10 mouse cellular contexts compared by ENCODE assay signal in genomic region chr6:64730030-64730429, GRCm38 (mm10). TPM values are rescaled to one million over a fixed set of nuclear protein-coding genes. Genes with fewer than 3 reads are reported as not detected.
A peak's percentile ranks its signal among the peaks of the same experiment; 100 is the strongest.
DNase-seq lines count a peak whose midpoint lies in the region; ATAC-seq lines count a peak whose summit lies in the region.
"Had no signal": no experiment of that assay in that cellular context is flagged by ENCODE, and none has a peak within 500 bp of the region (broad histone marks: within the 10 kb centered on the region; RNA-seq: fewer than 3 reads in every experiment).

No protein-coding gene starts in this region.

- no peak overlapping the region for H3K27ac ChIP-seq in heart, embryonic 14.5 days (replicated peaks in 1 of 2; ENCODE audit: control insufficient read depth in 1 of 2, insufficient read depth in 1 of 2, low read depth in 2 of 2, low read length in 2 of 2)
- no peak overlapping the region for H3K27ac ChIP-seq in midbrain, embryonic 10.5 days (replicated peaks)

- no peak for ATAC-seq in heart, embryonic 14.5 days (ENCODE audit: insufficient number of reproducible peaks, insufficient read depth, low FRiP score, low read depth)
- peak; percentile 12 for ATAC-seq in common myeloid progenitor, adult 5-6 weeks (replicated peaks; ENCODE audit: low read depth, poor library complexity, severe bottlenecking)
- 0 out of 4 replicates have a peak, but pooled peaks have one; percentile 6 to 13 for ATAC-seq in hematopoietic stem cell, adult 5-6 weeks (replicated peaks in 1 of 2; ENCODE audit: insufficient read depth in 1 of 2, low FRiP score in 2 of 2, low TSS enrichment in 1 of 2, low read depth in 1 of 2, poor library complexity in 2 of 2, severe bottlenecking in 2 of 2)

- no peak overlapping the region for H3K9ac ChIP-seq in heart, embryonic 14.5 days (ENCODE audit: low read length)

- H3K4me2 ChIP-seq in heart, embryonic 14.5 days (ENCODE audit: low read length) = peak overlapping the region; percentile 96

- H3K36me3 ChIP-seq in heart, embryonic 14.5 days (ENCODE audit: control insufficient read depth, insufficient read depth, low read length) = no peaks in the 10 kb centered on the region
- no peaks in the 10 kb centered on the region for H3K36me3 ChIP-seq in midbrain, embryonic 10.5 days
- H3K36me3 ChIP-seq: G1E had no signal

- DNase-seq in heart, postnatal 4 days = no peak
- DNase-seq in midbrain, embryonic 10.5 days (ENCODE audit: low spot score) = peak; percentile 54
- DNase-seq in thymus, postnatal 36 days = no peak
- DNase-seq in left cerebral cortex, adult 8-10 months (ENCODE audit: low spot score in 2 of 2) = no peak
- no peak for DNase-seq in gastrocnemius, postnatal 4 days (ENCODE audit: low spot score in 2 of 2)
- DNase-seq: cerebellum, adult 8-10 months had no signal

- peaks cover 77% of the 10 kb centered on the region for H3K27me3 ChIP-seq in heart, embryonic 14.5 days (ENCODE audit: control insufficient read depth, insufficient read depth, low read length)
- H3K27me3 ChIP-seq in midbrain, embryonic 10.5 days (ENCODE audit: low read depth, poor library complexity, severe bottlenecking) = peaks cover 97% of the 10 kb centered on the region

- no peaks in the 10 kb centered on the region for H3K9me3 ChIP-seq in heart, embryonic 14.5 days (ENCODE audit: control insufficient read depth, low read length)
- H3K9me3 ChIP-seq in midbrain, embryonic 10.5 days (replicated peaks) = no peaks in the 10 kb centered on the region

- WGBS in heart, embryonic 14.5 days = under 1% methylated on average over 19 of the region's 19 CpGs
- 1% methylated on average over 19 of the region's 19 CpGs for WGBS in midbrain, embryonic 10.5 days

- H3K4me3 ChIP-seq in heart, embryonic 14.5 days (ENCODE audit: control insufficient read depth in 1 of 2, insufficient read depth in 1 of 2, low read depth in 1 of 2, low read length in 2 of 2) = peak overlapping the region; percentile 39 to 48
- peak overlapping the region; percentile 59 for H3K4me3 ChIP-seq in midbrain, embryonic 10.5 days

- peaks cover 8 to 21% of the 10 kb centered on the region in 2 experiments; a peak in 3 of 4 replicates for H3K4me1 ChIP-seq in heart, embryonic 14.5 days (ENCODE audit: control insufficient read depth in 2 of 2, insufficient read depth in 2 of 2, low read length in 2 of 2)
- peaks cover 41% of the 10 kb centered on the region for H3K4me1 ChIP-seq in midbrain, embryonic 10.5 days

RNA-seq across cellular contexts. Expression of gene Atoh1, which starts 1.1 kb away (rescaled TPM):
- polyA plus RNA-seq in heart, embryonic 14.5 days (2014; fragmentation: Nextera tagmentation; extraction: Ambion mirVana) = not detected in 2 replicates
- total RNA-seq in heart, postnatal 4 days (2021) = not detected
- total RNA-seq in common myeloid progenitor, adult 5-6 weeks (2017) = not detected in 2 replicates
- total RNA-seq in hematopoietic stem cell, adult 5-6 weeks (2017) = not detected in 2 replicates
- polyA plus RNA-seq in midbrain, embryonic 10.5 days (2016; fragmentation: Nextera tagmentation; extraction: Ambion mirVana) = 0.88 and 4.7 TPM in 2 replicates
- not detected for total RNA-seq in left cerebral cortex, adult 8-10 months (2022)
- total RNA-seq in gastrocnemius, postnatal 4 days (2021) = not detected
- total RNA-seq: G1E had no signal
- polyA plus RNA-seq: G1E had no signal
